Mouse (Mus musculus) forebrain, embryonic 14.5 days (tissue): Measurements from ENCODE around the gene Jade1. TPM values are rescaled to one million over a fixed set of nuclear protein-coding genes. Genes with fewer than 3 reads are reported as not detected.

ENCODE experiments used
- ATAC-seq: fragments of 200-750 bp; cut with Nextera tagmentation; 2 replicates; pipeline ENCODE4 v1.8.0; 2017; ENCODE audit warnings: mild to moderate bottlenecking, moderate library complexity
- DNase-seq: peaks from one replicate; pipeline ENCODE4 v3.0.0-alpha.2; 2015; ENCODE audit warnings: low spot score
- H3K27ac ChIP-seq: fragments of 300-500 bp; sonication (generic); 2 replicates; pipeline ENCODE4 v1.5.1; 2014; ENCODE audit warnings: low read depth, mild to moderate bottlenecking, control low read depth, low read length, moderate library complexity
- H3K27me3 ChIP-seq: fragments of 300-500 bp; sonication (generic); replicated peaks from 2 replicates; pipeline ENCODE4 v1.6.1; 2014; ENCODE audit warnings: low read length, control low read depth, mixed read lengths; ENCODE audit not compliant: control insufficient read depth, insufficient read depth
- H3K36me3 ChIP-seq: fragments of 300-500 bp; sonication (generic); 2 replicates; pipeline ENCODE4 v1.6.1; 2014; ENCODE audit warnings: low read length, control low read depth; ENCODE audit not compliant: control insufficient read depth, insufficient read depth
- H3K4me1 ChIP-seq: fragments of 300-500 bp; sonication (generic); 2 replicates; pipeline ENCODE4 v1.6.1; 2014; ENCODE audit warnings: antibody characterized with exemption, low read length, control low read depth; ENCODE audit not compliant: control insufficient read depth, insufficient read depth
- H3K4me2 ChIP-seq: fragments of 300-500 bp; sonication (generic); 2 replicates; pipeline ENCODE4 v1.6.1; 2014; ENCODE audit warnings: mild to moderate bottlenecking, control low read depth, low read length
- H3K4me3 ChIP-seq: fragments of 300-500 bp; sonication (generic); 2 replicates; pipeline ENCODE4 v1.5.1; 2014; ENCODE audit warnings: low read depth, low read length, control low read depth
- H3K9ac ChIP-seq: fragments of 300-500 bp; sonication (generic); 2 replicates; pipeline ENCODE4 v1.6.1; 2014; ENCODE audit warnings: mild to moderate bottlenecking, low read length, control low read depth, moderate library complexity
- H3K9me3 ChIP-seq: fragments of 300-500 bp; sonication (generic); replicated peaks from 2 replicates; pipeline ENCODE4 v1.6.1; 2016; ENCODE audit warnings: low read length, control low read depth, mixed read lengths; ENCODE audit not compliant: control insufficient read depth
- WGBS: fragments of 180-500 bp; shearing (Covaris S2); extraction: QIAGEN DNeasy Blood & Tissue Kit; methylation state at CpG from one replicate; pipeline ENCODE4 v1.1.7; 2014; 5-methylcytosine and 5-hydroxymethylcytosine counted together
- polyA plus RNA-seq: library from polyadenylated mRNA; unstranded; fragments of >200 nt; fragmentation: Nextera tagmentation; extraction: Ambion mirVana; gene quantifications from 2 replicates; pipeline ENCODE4 v1.2.1, GENCODE M21; 2014

Gene Jade1
- polyA plus RNA-seq, 1 experiment from 2014 or later = 11.9 TPM

GRCm38 (mm10) chr3:41521733-41522132 lies 33.8 kb upstream of the Jade1 start:
- H3K4me3 ChIP-seq = no peak overlapping the region
- no peaks in the 10 kb centered on the region for H3K36me3 ChIP-seq
- WGBS = 15% methylated on average over 3 of the region's 3 CpGs
- H3K9me3 ChIP-seq = no peaks in the 10 kb centered on the region
- DNase-seq (peak; percentile 39), ATAC-seq (no peak)
- H3K27me3 ChIP-seq = no peaks in the 10 kb centered on the region
- peaks cover 5% of the 10 kb centered on the region; the same call in 1 of the 2 replicates for H3K4me1 ChIP-seq
- no peak overlapping the region for H3K4me2 ChIP-seq
- H3K27ac ChIP-seq = no peak overlapping the region
- no peak overlapping the region for H3K9ac ChIP-seq

DNA sequence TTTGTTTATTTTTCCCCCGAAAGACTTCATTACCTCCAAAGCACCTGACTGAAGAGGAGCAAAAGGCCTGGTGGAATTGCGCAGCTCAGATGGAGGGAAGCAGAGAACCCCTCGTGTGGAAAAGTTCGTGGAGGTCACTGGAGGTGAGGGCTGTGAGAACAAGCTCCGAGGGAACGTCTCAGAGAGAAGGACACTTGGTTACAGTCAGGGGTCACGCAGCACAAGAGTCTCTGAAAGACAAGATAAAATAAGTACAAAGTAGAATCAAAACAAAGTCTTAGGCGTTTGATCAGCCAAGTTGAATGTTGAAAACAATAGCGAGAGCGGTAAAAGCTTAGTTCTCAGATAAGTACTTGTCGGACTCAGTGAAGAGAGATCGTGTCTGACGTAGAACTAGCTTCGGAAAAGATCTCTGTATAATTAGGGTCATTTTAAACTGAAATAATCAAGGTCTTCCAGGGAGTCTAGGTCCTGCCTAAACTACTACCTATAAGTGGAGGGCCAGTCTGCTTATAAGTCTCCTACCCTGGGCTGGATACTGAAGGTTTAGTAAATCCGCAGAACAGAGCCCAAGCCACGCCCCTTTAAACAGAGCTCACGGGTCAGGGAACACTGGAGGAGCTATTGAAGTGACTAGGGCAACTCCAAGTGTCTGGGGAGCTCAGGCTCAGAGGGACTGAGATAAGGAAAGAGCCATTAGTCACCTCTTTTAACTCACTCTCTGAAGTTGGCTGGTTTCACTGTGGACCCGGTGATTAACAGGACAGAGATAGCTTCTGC lies 33.1 kb upstream of the Jade1 start:
- no peaks in the 10 kb centered on the region for H3K9me3 ChIP-seq
- WGBS = 34% methylated on average over 18 of the region's 18 CpGs
- no peak overlapping the region for H3K4me2 ChIP-seq
- ATAC-seq (no peak), DNase-seq (no peak)
- H3K4me1 ChIP-seq = peaks cover 3% of the 10 kb centered on the region; the same call in 1 of the 2 replicates
- no peak overlapping the region for H3K9ac ChIP-seq
- no peaks in the 10 kb centered on the region for H3K36me3 ChIP-seq
- H3K27ac ChIP-seq = no peak overlapping the region
- no peaks in the 10 kb centered on the region for H3K27me3 ChIP-seq
- H3K4me3 ChIP-seq = no peak overlapping the region

DNA sequence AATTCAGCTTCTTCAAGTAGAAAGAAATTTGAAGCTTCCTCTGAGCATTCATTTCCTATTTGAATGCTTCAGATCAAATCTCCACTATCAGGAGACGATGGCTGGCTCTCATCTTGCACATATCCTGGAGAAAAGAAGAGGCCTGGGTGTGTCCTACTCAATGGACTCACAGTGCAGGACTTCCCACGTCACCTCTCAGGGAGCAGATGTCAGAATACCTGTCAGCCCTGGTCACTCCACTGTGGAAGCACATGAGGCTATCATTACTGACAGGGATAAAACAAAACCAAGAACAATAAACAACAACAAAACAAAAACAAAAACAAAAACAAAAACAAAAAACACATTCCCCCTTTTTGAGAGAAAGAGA lies 32.5 kb upstream of the Jade1 start:
- Histone ChIP-seq H3K27me3 (no peaks in the 10 kb centered on the region), H3K36me3 (no peaks in the 10 kb centered on the region), H3K9me3 (no peaks in the 10 kb centered on the region), H3K9ac (no peak overlapping the region), H3K27ac (no peak overlapping the region), H3K4me3 (no peak overlapping the region), H3K4me2 (no peak overlapping the region), H3K4me1 (peaks cover 2% of the 10 kb centered on the region; the same call in 1 of the 2 replicates)
- ATAC-seq (no peak), DNase-seq (no peak)
- 63% methylated on average over 2 of the region's 2 CpGs for WGBS

- Histone ChIP-seq H3K27me3 (no peaks in the 10 kb centered on the region), H3K4me3 (no peak overlapping the region), H3K9me3 (no peaks in the 10 kb centered on the region), H3K36me3 (no peaks in the 10 kb centered on the region), H3K9ac (no peak overlapping the region), H3K27ac (no peak overlapping the region), H3K4me2 (no peak overlapping the region), H3K4me1 (peaks cover 2% of the 10 kb centered on the region; the same call in 1 of the 2 replicates)
- over 99% methylated on average over 4 of the region's 4 CpGs for WGBS
- DNase-seq (no peak), ATAC-seq (no peak)
Measured at GRCm38 (mm10) chr3:41523460-41523859, 32.1 kb upstream of the Jade1 start.

- Histone ChIP-seq H3K4me3 (no peak overlapping the region), H3K36me3 (no peaks in the 10 kb centered on the region), H3K4me1 (no peaks in the 10 kb centered on the region), H3K4me2 (no peak overlapping the region), H3K27me3 (no peaks in the 10 kb centered on the region), H3K27ac (no peak overlapping the region), H3K9me3 (no peaks in the 10 kb centered on the region), H3K9ac (no peak overlapping the region)
- ATAC-seq = no peak
- 90% methylated on average over 2 of the region's 2 CpGs for WGBS
- no peak for DNase-seq
Measured at GRCm38 (mm10) chr3:41528291-41528969, 27.1 kb upstream of the Jade1 start.

GRCm38 (mm10) chr3:41530156-41530555 lies 25.4 kb upstream of the Jade1 start:
- ATAC-seq = no peak
- Histone ChIP-seq H3K4me3 (no peak overlapping the region), H3K9me3 (no peaks in the 10 kb centered on the region), H3K27ac (no peak overlapping the region), H3K36me3 (no peaks in the 10 kb centered on the region), H3K4me1 (no peaks in the 10 kb centered on the region), H3K4me2 (no peak overlapping the region), H3K9ac (no peak overlapping the region), H3K27me3 (no peaks in the 10 kb centered on the region)
- DNase-seq = no peak
- 45% methylated on average over 3 of the region's 3 CpGs for WGBS

DNA sequence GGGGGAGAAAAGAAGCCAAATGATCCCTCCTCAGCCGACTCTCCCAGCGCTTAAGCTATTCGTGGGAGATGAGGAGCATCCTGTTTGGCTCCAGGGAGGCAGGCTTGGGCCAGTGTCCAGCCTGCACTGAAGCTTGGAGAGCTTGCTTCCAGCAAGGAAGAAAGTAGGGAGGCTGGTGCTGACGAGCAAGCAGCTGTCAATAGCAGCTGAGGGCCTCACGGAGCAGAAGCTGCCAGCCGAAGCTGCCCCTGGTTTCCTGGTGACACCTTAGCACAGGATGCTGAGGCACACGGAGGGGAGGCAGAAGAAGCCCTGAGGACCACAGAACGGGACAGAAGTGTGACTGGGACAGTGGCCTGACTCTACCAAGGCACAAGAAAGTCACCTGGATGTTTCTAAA lies 24.0 kb upstream of the Jade1 start:
- no peaks in the 10 kb centered on the region for H3K36me3 ChIP-seq
- no peak overlapping the region for H3K9ac ChIP-seq
- no peak overlapping the region for H3K4me2 ChIP-seq
- H3K27me3 ChIP-seq = no peaks in the 10 kb centered on the region
- no peak overlapping the region for H3K4me3 ChIP-seq
- no peak overlapping the region for H3K27ac ChIP-seq
- no peaks in the 10 kb centered on the region for H3K9me3 ChIP-seq
- DNase-seq (no peak), ATAC-seq (no peak)
- WGBS = 49% methylated on average over 8 of the region's 8 CpGs
- no peaks in the 10 kb centered on the region for H3K4me1 ChIP-seq

DNA sequence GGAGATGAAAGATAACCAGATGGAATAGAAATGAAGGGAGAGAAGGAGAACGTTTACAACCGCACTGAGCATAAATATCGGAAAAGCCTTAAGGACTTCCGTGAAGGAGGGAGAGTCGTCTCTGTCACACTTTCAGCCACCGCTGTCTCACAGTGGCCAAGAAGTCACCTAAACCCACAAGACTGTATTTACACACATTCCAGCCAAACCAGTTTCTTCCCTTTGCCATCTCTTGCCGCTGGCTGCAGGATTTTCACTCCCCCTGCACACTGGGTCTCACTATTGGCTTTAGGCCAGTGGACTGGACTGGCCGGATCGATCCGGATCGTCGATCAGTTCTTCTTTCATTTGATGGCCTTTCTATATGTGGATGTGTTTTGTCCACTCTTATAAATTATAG lies 23.4 kb upstream of the Jade1 start:
- ATAC-seq = no peak
- WGBS = 90% methylated on average over 12 of the region's 12 CpGs

DNA sequence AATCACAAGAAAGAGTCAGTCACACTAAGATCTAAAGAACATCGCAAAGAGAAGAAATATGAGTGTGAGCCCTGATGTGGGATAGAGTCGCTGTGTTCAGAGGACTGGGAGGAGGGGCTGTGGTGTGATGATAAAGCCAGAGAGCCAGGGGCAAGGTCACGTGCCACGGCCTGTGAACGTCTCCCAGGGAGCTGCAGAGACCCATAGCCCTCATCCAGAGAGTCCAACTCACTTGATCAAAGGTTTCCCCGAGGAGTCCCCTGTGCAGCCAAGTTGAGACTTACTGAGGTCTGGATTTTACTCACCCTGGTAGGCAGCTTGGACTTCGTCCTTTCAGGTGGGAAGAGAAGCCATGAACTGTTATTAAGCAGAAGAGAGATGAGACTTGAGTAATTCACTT lies 21.9 kb upstream of the Jade1 start:
- DNase-seq (no peak), ATAC-seq (no peak)
- Histone ChIP-seq H3K4me2 (no peak overlapping the region), H3K9ac (no peak overlapping the region), H3K9me3 (no peaks in the 10 kb centered on the region), H3K4me3 (no peak overlapping the region), H3K27ac (no peak overlapping the region), H3K27me3 (no peaks in the 10 kb centered on the region), H3K4me1 (no peaks in the 10 kb centered on the region), H3K36me3 (no peaks in the 10 kb centered on the region)
- WGBS = 84% methylated on average over 7 of the region's 7 CpGs

More for the DNA sequence above, 23.4 kb upstream of the Jade1 start:
- Histone ChIP-seq H3K27me3 (no peaks in the 10 kb centered on the region), H3K36me3 (no peaks in the 10 kb centered on the region), H3K9me3 (no peaks in the 10 kb centered on the region), H3K4me3 (no peak overlapping the region), H3K9ac (no peak overlapping the region), H3K4me1 (no peaks in the 10 kb centered on the region), H3K4me2 (no peak overlapping the region), H3K27ac (no peak overlapping the region)
- DNase-seq = no peak
